Comparison of ENCODE assay signal across 19 mouse cellular contexts in genomic region chr2:43403348-43403747, GRCm38 (mm10).
"Had no signal": no experiment of that assay in that cellular context is flagged by ENCODE, and none has a peak within 500 bp of the region (broad histone marks: within the 10 kb centered on the region; RNA-seq: fewer than 3 reads in every experiment).

No protein-coding gene starts in this region.

- H3K9ac ChIP-seq: liver, embryonic 15.5 days; lung, embryonic 14.5 days; midbrain, embryonic 12.5 days; neural tube, embryonic 13.5 days; neural tube, embryonic 15.5 days had no signal

- H3K27ac ChIP-seq: liver, embryonic 15.5 days; midbrain, embryonic 10.5 days; midbrain, embryonic 12.5 days; neural tube, embryonic 13.5 days; neural tube, embryonic 15.5 days had no signal

- H3K36me3 ChIP-seq: liver, embryonic 15.5 days; midbrain, embryonic 10.5 days; midbrain, embryonic 12.5 days; neural tube, embryonic 13.5 days; neural tube, embryonic 15.5 days had no signal

- H3K27me3 ChIP-seq: liver, embryonic 15.5 days; midbrain, embryonic 12.5 days; neural tube, embryonic 13.5 days; neural tube, embryonic 15.5 days had no signal

- H3K9me3 ChIP-seq: liver, embryonic 15.5 days; midbrain, embryonic 10.5 days; midbrain, embryonic 12.5 days; neural tube, embryonic 13.5 days; neural tube, embryonic 15.5 days had no signal

- ATAC-seq: midbrain, embryonic 16.5 days had no signal

- H3K4me1 ChIP-seq: liver, embryonic 15.5 days; midbrain, embryonic 10.5 days; midbrain, embryonic 12.5 days; neural tube, embryonic 13.5 days; neural tube, embryonic 15.5 days had no signal

- DNase-seq: lung, adult 18-20 months; lung, embryonic 14.5 days; lung, postnatal 4 days; midbrain, embryonic 14.5 days; retina, postnatal 1 day; right cerebral cortex, adult 18-20 months; right cerebral cortex, postnatal 25 days; right cerebral cortex, postnatal 4 days; spleen, adult 18-20 months; thymus, adult 2 months; thymus, postnatal 25 days; thymus, postnatal 4 days had no signal

- H3K4me3 ChIP-seq: liver, embryonic 15.5 days; midbrain, embryonic 10.5 days; midbrain, embryonic 12.5 days; myocyte; neural tube, embryonic 13.5 days; neural tube, embryonic 15.5 days had no signal

- H3K4me2 ChIP-seq: liver, embryonic 15.5 days; lung, embryonic 14.5 days; midbrain, embryonic 12.5 days; neural tube, embryonic 13.5 days; neural tube, embryonic 15.5 days had no signal
